Mouse (Mus musculus): ENCODE measurements around the gene Abl1. TPM values are rescaled to one million over a fixed set of nuclear protein-coding genes. Genes with fewer than 3 reads are reported as not detected.
"Not testable (repeated sequence)": the region's sequence is repeated elsewhere in the genome, so short reads cannot be mapped to it uniquely, and the experiment has no call there.

Gene Abl1
- polyA plus RNA-seq, 1 experiment from 2014 or later, result 43.1 TPM

DNA sequence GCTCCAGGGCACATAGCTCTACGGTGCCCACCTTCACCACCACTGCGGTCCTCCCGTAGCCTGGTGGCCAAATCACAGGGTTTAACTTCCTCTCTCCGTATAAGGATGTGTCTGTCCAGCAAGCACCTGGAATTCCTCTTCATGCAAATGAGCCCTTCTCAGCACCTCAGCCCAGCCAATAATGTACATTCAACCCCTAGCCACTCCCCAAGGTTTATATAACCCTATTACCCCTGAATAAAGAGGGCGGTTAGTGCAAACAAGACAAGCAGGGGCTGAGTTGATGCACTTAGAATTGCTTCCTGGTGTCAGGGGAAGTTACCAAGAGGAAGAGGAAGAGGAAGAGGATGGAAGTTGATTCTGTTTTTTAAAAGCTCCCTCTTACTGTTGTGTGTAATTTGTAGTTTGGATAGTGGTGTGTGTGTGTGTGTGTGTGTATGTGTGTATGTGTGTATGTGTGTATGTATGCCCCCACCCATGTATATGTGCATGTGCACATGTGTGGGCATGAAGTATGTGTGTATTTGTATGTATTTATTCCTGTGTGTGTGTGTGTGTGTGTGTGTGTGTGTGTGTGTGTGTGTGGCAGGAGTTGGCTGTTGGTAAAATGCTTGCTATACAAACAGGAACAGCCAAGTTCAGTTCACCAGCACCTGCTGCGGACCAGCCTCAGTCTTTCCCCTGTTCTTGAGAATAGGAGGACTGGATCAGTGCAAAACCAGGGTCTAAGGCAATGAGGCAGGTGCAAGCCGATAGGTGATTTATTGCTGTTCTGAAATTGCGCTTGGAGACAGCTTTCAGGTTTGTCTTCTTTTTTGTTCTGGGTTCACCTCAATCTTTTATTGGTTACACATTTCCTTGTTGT lies 25.0 kb upstream of the Abl1 start:
- Histone ChIP-seq H3K9me3 (peaks cover 4% of the 10 kb centered on the region; the same call in 1 of the 2 replicates), H3K4me1 (no peaks in the 10 kb centered on the region), H3K27me3 (ENCODE audit: insufficient read depth, poor library complexity, severe bottlenecking) (peaks cover 44% of the 10 kb centered on the region), H3K36me3 (no peaks in the 10 kb centered on the region), H3K27ac (no peak overlapping the region), H3K4me3 (no peak overlapping the region)
- no peak for DNase-seq (ENCODE audit: low spot score)
- WGBS, result 65% methylated on average over 8 of the region's 8 CpGs

DNA sequence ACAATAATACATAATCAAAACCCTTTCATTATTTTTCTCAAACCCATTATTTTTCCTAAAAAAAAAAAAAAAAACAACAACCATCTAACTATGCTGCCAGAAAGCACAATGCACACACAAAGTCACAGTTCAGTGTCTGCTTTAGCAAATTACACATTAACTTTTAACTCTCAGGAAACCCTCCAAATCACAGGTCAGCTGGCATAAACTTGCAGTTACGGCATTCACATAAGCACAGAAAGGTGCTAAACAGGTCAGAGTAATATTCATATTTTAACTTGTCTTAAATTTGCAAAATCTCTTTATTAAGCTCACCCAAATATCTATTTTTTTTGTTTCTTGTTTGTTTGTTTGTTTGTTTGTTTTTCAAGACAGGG lies 24.4 kb upstream of the Abl1 start:
- 86% methylated on average over 1 of the region's 1 CpGs for WGBS
- peaks cover 38% of the 10 kb centered on the region for H3K27me3 ChIP-seq (ENCODE audit: insufficient read depth, poor library complexity, severe bottlenecking)
- no peak overlapping the region for H3K27ac ChIP-seq
- H3K4me1 ChIP-seq, result no peaks in the 10 kb centered on the region
- no peak for DNase-seq (ENCODE audit: low spot score)
- H3K9me3 ChIP-seq, result peaks cover 4% of the 10 kb centered on the region; the same call in 1 of the 2 replicates
- H3K36me3 ChIP-seq, result no peaks in the 10 kb centered on the region
- no peak overlapping the region for H3K4me3 ChIP-seq

DNA sequence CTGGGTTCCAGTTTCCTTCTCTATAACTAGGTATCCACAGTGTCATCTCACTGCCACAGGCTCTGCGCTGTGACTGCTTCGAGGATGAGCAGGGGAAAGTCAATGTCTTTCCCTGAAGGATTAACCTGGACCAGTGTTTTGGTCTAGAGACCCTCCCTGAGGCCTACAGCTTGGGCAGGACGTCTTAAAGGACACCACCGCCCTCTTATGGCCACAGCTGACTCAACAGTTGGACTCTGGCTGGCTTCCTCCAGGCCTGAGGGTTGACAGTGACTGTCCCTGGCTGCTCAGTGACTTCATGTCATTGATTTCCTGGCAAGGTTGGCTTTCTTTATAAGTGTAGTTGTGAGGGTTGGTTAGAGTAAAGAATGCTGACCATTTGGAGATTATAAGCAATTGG lies 20.8 kb upstream of the Abl1 start:
- DNase-seq (ENCODE audit: low spot score), result no peak
- Histone ChIP-seq H3K9me3 (no peaks in the 10 kb centered on the region), H3K4me3 (no peak overlapping the region), H3K27me3 (ENCODE audit: insufficient read depth, poor library complexity, severe bottlenecking) (peaks cover 18% of the 10 kb centered on the region), H3K27ac (no peak overlapping the region), H3K4me1 (peaks cover 8% of the 10 kb centered on the region; the same call in 1 of the 2 replicates), H3K36me3 (peaks cover 2% of the 10 kb centered on the region)
- 18% methylated on average over 4 of the region's 4 CpGs for WGBS

DNA sequence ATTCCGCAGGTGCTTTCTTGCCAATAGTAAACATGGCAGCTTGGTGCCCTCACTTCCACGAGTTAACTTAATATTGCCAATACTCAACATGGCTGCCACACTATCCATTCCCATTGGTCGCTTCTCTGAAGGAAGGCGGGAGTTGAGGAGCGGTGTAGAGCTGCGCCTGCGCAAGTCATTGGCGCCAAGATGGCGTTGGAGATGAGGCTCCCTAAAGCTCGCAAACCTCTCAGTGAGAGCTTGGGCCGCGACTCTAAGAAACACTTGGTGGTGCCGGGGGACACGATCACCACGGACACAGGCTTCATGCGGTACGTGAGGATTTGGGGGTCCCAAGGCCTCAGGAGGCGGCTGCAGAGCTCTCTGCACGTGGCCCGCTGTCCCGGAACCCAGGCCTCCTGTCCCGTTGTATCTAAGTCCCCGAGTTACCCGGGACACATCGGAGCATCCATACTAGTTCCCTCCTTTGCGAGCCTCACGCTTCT lies 17.6 kb upstream of the Abl1 start, which contains the start of gene Exosc2:
Gene Exosc2 (plus strand): TSS at position 165 of the 485 bp plus-strand sequence.
- under 1% methylated on average over 27 of the region's 27 CpGs for WGBS
- H3K4me3 ChIP-seq, result peak within 1 kb of the TSS; percentile 78
- H3K27ac ChIP-seq, result peak within 1 kb of the TSS; percentile 92
- peak; percentile 97 for DNase-seq (ENCODE audit: low spot score)
- H3K36me3 ChIP-seq, result peaks cover 35% of the 10 kb centered on the region
- H3K4me1 ChIP-seq, result peaks cover 13% of the 10 kb centered on the region
- no peaks in the 10 kb centered on the region for H3K9me3 ChIP-seq
- peaks cover under 1% of the 10 kb centered on the region; the same call in 1 of the 2 replicates for H3K27me3 ChIP-seq (ENCODE audit: insufficient read depth, poor library complexity, severe bottlenecking)

DNA sequence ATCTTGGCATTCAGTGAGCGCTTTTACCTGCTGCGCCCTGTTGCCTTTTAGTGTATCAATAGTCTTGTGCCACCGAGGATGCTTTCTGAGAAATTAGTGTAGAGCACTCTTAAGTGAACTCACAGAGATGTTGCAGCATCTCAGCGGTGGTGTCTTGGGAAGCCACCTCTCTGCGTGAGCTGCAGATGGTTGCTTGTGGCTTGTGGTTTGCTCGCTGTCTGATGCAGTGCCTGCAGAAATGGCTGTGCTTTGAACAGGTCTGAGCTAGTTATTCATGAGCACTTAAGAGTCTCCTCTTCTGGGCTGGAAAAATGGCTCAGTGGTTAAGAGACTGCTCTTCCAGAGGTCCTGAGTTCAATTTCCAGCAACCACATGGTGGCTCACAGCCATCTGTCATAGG lies 9.5 kb upstream of the Abl1 start:
- H3K4me3 ChIP-seq, result no peak overlapping the region
- H3K9me3 ChIP-seq, result no peaks in the 10 kb centered on the region
- H3K27ac ChIP-seq, result no peak overlapping the region
- no peak for DNase-seq (ENCODE audit: low spot score)
- no peaks in the 10 kb centered on the region for H3K27me3 ChIP-seq (ENCODE audit: insufficient read depth, poor library complexity, severe bottlenecking)
- H3K36me3 ChIP-seq, result peaks cover 79% of the 10 kb centered on the region
- no peaks in the 10 kb centered on the region for H3K4me1 ChIP-seq
- 93% methylated on average over 6 of the region's 6 CpGs for WGBS

DNA sequence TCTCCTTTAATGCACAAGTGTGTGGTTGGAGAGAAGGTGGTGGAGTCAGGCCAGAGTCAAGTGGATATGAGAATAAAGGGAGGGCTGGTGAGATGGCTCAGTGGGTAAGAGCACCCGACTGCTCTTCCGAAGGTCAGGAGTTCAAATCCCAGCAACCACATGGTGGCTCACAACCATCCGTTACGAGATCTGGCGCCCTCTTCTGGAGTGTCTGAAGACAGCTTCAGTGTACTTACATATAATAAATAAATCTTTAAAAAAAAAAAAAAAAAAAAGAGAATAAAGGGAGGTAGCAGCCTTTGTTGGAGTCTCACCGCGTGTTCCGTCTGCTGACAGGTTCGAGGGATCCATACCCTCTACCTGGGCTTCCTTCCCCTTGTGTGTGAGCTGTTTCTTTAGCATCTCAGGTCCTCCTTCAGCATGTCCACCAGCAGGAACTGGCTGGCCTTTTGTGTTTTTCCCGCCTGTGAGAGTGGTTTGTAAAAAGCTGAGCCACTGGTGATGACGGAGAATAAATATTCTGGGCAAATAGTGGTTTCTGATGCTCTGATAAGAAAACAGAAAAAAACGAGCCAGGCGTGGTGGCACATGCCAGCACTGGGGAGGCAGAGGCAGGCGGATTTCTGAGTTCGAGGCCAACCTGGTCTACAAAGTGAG lies 7.0 kb upstream of the Abl1 start:
- peaks cover 54% of the 10 kb centered on the region for H3K36me3 ChIP-seq

DNA sequence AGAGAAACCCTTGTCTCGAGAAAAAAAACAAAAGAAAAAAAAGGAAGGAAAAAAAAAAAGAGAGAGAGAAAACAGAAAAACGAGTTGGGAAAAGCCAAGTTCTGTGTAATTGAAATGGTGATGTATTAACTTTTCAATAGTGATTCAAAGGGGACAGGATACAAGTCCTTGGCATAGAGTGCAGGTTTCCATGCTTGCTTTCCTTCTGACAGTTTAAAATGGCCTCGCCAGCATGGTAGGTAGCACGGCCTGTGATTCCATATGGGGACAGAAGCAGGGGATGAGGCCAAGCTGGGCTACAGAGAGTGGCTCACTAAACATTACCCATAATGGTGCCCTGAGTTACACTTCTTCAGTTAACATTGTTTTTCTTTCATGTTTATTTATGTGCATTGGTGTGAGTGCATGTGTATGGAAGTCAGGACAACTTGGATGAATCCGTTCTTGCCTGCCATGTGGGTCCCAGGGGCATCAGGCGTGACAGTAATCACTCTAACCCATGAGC lies 6.4 kb upstream of the Abl1 start:
- no peak for DNase-seq (ENCODE audit: low spot score)

More for the DNA sequence above, 7.0 kb upstream of the Abl1 start:
- H3K4me1 ChIP-seq; DNase-seq (ENCODE audit: low spot score); H3K27ac ChIP-seq; H3K9me3 ChIP-seq; H3K4me3 ChIP-seq; H3K27me3 ChIP-seq (ENCODE audit: insufficient read depth, poor library complexity, severe bottlenecking): not testable (repeated sequence)
- 89% methylated on average over 15 of the region's 15 CpGs for WGBS

DNA sequence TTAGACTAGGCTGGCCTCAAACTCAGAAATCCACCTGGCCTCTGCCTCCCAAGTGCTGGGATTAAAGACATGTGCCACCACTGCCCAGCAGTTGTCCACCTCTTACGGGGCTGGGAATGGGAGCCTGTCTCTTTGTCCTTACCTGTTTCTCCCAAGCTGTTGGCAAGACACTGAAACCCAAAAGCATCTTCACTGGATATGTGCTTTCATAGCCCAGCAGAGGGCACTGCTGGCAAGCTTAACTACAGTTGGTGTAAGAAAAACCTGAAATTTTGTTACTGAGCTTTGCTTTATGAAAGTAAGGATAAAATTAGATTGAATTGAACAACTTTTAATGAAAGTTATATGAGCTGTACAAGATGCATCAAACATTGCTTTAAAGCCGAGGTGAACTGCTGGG lies 4.5 kb upstream of the Abl1 start:
- Histone ChIP-seq H3K36me3 (peaks cover 29% of the 10 kb centered on the region), H3K9me3 (no peaks in the 10 kb centered on the region), H3K27ac (no peak overlapping the region), H3K4me1 (peaks cover 7% of the 10 kb centered on the region; the same call in 1 of the 2 replicates), H3K4me3 (no peak overlapping the region), H3K27me3 (ENCODE audit: insufficient read depth, poor library complexity, severe bottlenecking) (no peaks in the 10 kb centered on the region)
- no peak for DNase-seq (ENCODE audit: low spot score)
- WGBS, result 39% methylated on average over 2 of the region's 2 CpGs

More for the DNA sequence above, 6.4 kb upstream of the Abl1 start:
- 87% methylated on average over 6 of the region's 6 CpGs for WGBS
- Histone ChIP-seq H3K27me3 (ENCODE audit: insufficient read depth, poor library complexity, severe bottlenecking) (no peaks in the 10 kb centered on the region), H3K27ac (no peak overlapping the region), H3K4me3 (no peak overlapping the region), H3K36me3 (peaks cover 48% of the 10 kb centered on the region), H3K9me3 (no peaks in the 10 kb centered on the region), H3K4me1 (no peaks in the 10 kb centered on the region)

DNA sequence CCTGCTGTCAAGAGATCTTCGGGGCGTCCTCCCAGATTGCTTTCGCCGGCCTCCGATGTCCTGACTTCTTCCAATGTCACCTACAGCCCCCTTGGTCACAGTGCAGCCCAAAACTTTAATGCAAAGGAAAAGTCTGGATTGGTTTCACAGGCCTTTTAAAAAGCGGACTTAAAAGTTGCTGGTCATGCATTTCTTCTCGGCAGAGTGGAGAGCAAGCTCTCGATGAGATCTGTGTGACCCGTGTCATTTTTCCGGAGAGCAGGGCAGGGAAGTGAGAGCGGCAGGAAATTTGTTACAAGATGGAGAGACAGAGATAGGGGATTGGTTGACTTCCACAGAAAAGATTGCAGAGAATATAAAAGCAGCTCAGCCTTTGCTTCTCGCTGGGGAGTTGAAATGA lies 869 bp downstream of the Abl1 start:
- Histone ChIP-seq H3K27ac (peak overlapping the region; percentile 94), H3K9me3 (no peaks in the 10 kb centered on the region), H3K4me1 (peaks cover 23% of the 10 kb centered on the region), H3K36me3 (peaks cover 10% of the 10 kb centered on the region), H3K4me3 (peak overlapping the region; percentile 75), H3K27me3 (ENCODE audit: insufficient read depth, poor library complexity, severe bottlenecking) (no peaks in the 10 kb centered on the region)
- DNase-seq (ENCODE audit: low spot score), result no peak
- WGBS, result under 1% methylated on average over 12 of the region's 12 CpGs

DNA sequence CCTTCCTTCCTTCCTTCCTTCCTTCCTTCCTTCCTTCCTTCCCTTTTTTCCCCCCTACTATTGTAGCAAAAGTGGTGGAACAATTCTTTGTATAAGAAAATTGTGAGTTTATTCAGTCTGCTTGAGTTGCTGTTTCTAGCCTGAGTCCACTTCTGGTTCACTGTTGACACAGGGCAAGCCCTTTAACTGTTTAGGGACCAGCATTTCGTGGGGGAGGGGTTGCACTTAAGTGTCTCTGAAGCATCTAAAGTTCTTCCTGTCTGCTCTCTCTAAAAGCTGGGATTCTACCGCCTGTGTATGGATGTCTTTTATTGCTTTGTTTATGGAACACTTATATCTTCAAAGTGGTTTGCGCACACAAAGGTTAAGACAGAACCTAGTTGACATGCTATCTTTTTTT lies 1.9 kb downstream of the Abl1 start:
- Histone ChIP-seq H3K9me3 (no peaks in the 10 kb centered on the region), H3K4me1 (peaks cover 23% of the 10 kb centered on the region), H3K4me3 (peak overlapping the region; percentile 75), H3K27ac (no peak overlapping the region; the same call in 1 of the 2 replicates), H3K36me3 (peaks cover 14% of the 10 kb centered on the region), H3K27me3 (ENCODE audit: insufficient read depth, poor library complexity, severe bottlenecking) (no peaks in the 10 kb centered on the region)
- no peak for DNase-seq (ENCODE audit: low spot score)
- WGBS, result 47% methylated on average over 3 of the region's 3 CpGs

DNA sequence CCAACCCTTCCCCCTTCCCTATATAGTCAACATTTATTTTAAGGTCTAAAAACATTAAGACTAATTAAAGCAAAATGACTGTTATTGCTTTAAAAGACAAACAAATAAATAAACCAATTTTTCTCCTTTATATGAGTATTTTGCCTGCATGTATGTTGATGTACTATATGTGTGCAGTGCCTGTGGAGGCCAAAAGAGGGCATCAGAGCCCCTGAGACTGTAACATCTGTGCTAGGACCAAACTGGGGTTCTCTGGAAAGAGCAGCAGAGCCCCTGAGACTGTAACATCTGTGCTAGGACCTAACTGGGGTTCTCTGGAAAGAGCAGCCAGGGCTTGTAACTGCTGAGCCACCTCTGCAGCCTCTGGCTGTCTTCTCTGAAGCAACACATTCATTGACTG lies 10.0 kb downstream of the Abl1 start:
- peaks cover 34% of the 10 kb centered on the region for H3K36me3 ChIP-seq
- no peak for DNase-seq (ENCODE audit: low spot score)

DNA sequence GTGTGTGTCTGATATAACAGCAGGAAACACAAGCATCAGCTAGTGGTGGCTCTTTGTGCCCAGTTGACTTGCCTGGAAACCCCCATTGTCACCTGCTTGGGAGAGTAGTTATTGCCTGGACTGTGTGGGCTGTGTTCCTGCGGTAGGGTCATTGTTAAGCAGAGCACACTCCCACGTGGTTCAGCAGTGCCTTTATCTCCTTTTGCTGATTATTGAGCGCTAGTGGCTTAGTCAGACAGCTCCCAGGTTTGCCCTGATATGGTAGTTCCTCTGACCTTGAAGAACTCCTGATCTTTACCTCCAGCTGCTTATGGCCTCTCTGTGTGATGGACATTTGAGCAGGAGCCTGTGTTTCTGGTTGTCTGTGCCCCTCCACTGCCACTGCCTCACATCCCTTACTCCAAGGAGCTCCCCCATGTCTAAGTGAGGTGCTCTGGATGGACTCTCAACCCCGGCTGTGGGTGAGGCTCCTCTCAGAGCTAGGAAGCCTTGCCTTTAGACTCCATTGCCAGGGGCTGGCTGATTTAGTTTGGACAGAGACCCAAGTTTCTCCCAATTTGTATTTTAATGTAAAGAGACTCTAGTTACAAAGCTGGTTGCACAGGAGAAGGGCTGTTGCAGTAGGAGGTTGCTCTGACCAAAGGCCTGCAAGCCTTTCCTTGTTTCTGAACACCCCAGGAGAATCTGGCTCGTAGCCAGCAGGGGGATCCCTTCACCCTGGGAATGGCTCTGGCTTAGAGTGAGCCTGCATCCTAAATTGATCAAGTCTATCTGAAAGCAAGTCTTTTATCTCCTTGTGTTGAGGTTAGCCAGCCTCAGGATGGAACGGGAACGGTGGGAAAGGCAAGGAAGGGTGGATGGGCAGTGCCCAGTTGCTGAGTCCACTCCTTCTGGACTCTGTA lies 12.6 kb downstream of the Abl1 start:
- Histone ChIP-seq H3K27ac (peak overlapping the region; percentile 83), H3K4me1 (peaks cover 19% of the 10 kb centered on the region), H3K9me3 (no peaks in the 10 kb centered on the region), H3K4me3 (no peak overlapping the region), H3K36me3 (peaks cover 27% of the 10 kb centered on the region), H3K27me3 (ENCODE audit: insufficient read depth, poor library complexity, severe bottlenecking) (no peaks in the 10 kb centered on the region)
- no peak for DNase-seq (ENCODE audit: low spot score)
- WGBS, result 23% methylated on average over 7 of the region's 7 CpGs

More for the DNA sequence above, 10.0 kb downstream of the Abl1 start:
- H3K9me3 ChIP-seq, result no peaks in the 10 kb centered on the region
- no peak overlapping the region for H3K27ac ChIP-seq
- H3K27me3 ChIP-seq (ENCODE audit: insufficient read depth, poor library complexity, severe bottlenecking), result no peaks in the 10 kb centered on the region
- H3K4me3 ChIP-seq, result no peak overlapping the region
- H3K4me1 ChIP-seq, result peaks cover 19% of the 10 kb centered on the region
